Mouse (Mus musculus) heart, embryonic 13.5 days (tissue): ENCODE measurements at regions not wholly inside any gene's neighbourhood (a gene's known extent, or its start where the extent isn't known, plus 50 kb on each side); places are given as distances from the start of the nearest gene placed in this dataset.

Experiments
- ATAC-seq: fragments of 200-750 bp; cut with Nextera tagmentation; 2 replicates; pipeline ENCODE4 v1.8.0; 2017; ENCODE audit warnings: moderate TSS enrichment; ENCODE audit not compliant: insufficient number of reproducible peaks, low FRiP score, low TSS enrichment; ENCODE audit errors: extremely low read depth
- H3K27ac ChIP-seq: fragments of 300-500 bp; sonication (generic); replicated peaks from 2 replicates; pipeline ENCODE4 v1.5.1; 2015; ENCODE audit warnings: moderate library complexity, mild to moderate bottlenecking, inconsistent platforms
- H3K27me3 ChIP-seq: fragments of 300-500 bp; sonication (generic); replicated peaks from 2 replicates; pipeline ENCODE4 v1.6.1; 2015; ENCODE audit warnings: mild to moderate bottlenecking, inconsistent platforms
- H3K36me3 ChIP-seq: fragments of 300-500 bp; sonication (generic); 2 replicates; pipeline ENCODE4 v1.6.1; 2015; ENCODE audit warnings: mild to moderate bottlenecking, inconsistent platforms
- H3K4me1 ChIP-seq: fragments of 300-500 bp; sonication (generic); 2 replicates; pipeline ENCODE4 v1.6.1; 2015; ENCODE audit warnings: inconsistent platforms
- H3K4me2 ChIP-seq: fragments of 300-500 bp; sonication (generic); 2 replicates; pipeline ENCODE4 v1.6.1; 2015; ENCODE audit warnings: inconsistent platforms, mild to moderate bottlenecking, moderate library complexity
- H3K4me3 ChIP-seq: fragments of 300-500 bp; sonication (generic); 2 replicates; pipeline ENCODE4 v1.5.1; 2015; ENCODE audit warnings: moderate library complexity, mild to moderate bottlenecking, inconsistent platforms
- H3K9ac ChIP-seq: fragments of 300-500 bp; sonication (generic); 2 replicates; pipeline ENCODE4 v1.6.1; 2015; ENCODE audit warnings: inconsistent platforms, mild to moderate bottlenecking, moderate library complexity
- H3K9me3 ChIP-seq: fragments of 300-500 bp; sonication (generic); 2 replicates; pipeline ENCODE4 v1.6.1; 2016; ENCODE audit warnings: inconsistent platforms
- WGBS: fragments of 180-500 bp; shearing (Covaris S2); methylation state at CpG from one replicate; pipeline ENCODE4 v1.1.7; 2015; ENCODE audit warnings: mixed read lengths; 5-methylcytosine and 5-hydroxymethylcytosine counted together

DNA sequence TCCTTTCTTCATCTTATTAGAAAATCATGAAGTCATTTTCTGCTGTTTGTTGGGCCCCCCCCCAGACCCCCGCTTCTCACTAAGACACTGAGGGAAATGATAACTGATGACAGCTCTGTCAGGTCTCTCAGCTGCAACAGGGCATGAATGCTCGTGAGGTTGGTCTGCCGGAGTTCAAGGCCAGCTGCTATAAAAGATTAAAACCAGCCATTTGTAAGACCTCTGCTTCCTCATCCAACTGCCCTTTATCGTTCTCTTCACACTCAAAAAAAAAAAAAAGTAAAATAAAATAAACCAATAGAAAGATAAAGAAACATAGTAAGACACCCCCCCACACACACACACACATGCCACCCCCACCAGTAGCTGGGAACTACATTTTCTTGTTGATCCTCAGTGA, 153.0 kb upstream of the Rpl38 start:
- Histone ChIP-seq H3K36me3 (no peaks in the 10 kb centered on the region), H3K9ac (no peak overlapping the region), H3K4me3 (no peak overlapping the region), H3K27ac (no peak overlapping the region), H3K9me3 (no peaks in the 10 kb centered on the region), H3K27me3 (peaks cover 36% of the 10 kb centered on the region), H3K4me1 (no peaks in the 10 kb centered on the region), H3K4me2 (no peak overlapping the region)
- WGBS, result 37% methylated on average over 4 of the region's 4 CpGs
- ATAC-seq, result no peak

DNA sequence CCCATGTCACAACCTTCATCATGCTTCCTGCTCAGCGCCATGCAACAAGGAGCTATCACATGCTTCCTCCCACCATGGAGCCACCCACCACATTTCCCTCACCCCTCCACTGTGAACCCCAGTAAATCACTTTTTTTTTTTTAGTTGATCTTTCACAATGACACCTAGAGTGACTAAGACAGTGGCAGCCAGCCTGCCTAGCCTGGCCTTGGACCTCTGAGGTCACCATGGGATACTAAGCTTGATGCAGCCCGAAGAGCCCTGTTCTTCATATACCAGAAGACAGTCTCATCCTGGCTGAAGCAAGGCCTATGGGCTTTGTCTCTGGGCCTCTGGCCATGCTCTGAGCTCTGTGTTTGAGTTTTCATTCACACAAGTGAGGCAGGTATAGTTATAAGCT, 154.2 kb upstream of the Rpl38 start:
- H3K4me1 ChIP-seq, result no peaks in the 10 kb centered on the region
- H3K9me3 ChIP-seq, result no peaks in the 10 kb centered on the region
- no peaks in the 10 kb centered on the region for H3K36me3 ChIP-seq
- no peak overlapping the region for H3K4me2 ChIP-seq
- no peak for ATAC-seq
- no peak overlapping the region for H3K4me3 ChIP-seq
- H3K27me3 ChIP-seq, result peaks cover 36% of the 10 kb centered on the region
- no peak overlapping the region for H3K27ac ChIP-seq
- 91% methylated on average over 2 of the region's 2 CpGs for WGBS
- H3K9ac ChIP-seq, result no peak overlapping the region

DNA sequence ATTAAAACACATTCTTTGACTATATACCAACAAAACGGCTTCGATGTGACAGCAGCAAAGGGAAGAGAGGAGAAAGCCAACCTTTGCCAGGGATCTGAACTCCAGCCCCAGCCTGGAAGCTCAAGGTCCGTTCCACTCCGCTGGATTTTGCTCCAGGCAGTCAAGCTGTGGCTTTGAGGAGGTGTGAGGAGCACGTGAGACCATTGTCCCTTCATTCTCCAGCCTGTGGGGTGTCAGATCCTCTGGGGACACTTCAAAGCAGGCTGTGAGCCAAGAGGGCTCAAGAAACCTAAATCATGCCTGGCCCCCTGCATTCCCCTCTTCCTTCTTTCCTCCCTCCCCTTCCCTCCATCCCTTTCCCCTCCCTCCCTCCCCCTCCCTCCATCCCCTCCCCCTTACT, 154.9 kb upstream of the Rpl38 start:
- H3K4me2 ChIP-seq, result no peak overlapping the region
- H3K36me3 ChIP-seq, result no peaks in the 10 kb centered on the region
- WGBS, result 17% methylated on average over 5 of the region's 5 CpGs
- no peaks in the 10 kb centered on the region for H3K9me3 ChIP-seq
- H3K9ac ChIP-seq, result no peak overlapping the region
- no peak overlapping the region for H3K27ac ChIP-seq
- H3K27me3 ChIP-seq, result peaks cover 36% of the 10 kb centered on the region
- H3K4me1 ChIP-seq, result no peaks in the 10 kb centered on the region
- H3K4me3 ChIP-seq, result no peak overlapping the region
- no peak for ATAC-seq

DNA sequence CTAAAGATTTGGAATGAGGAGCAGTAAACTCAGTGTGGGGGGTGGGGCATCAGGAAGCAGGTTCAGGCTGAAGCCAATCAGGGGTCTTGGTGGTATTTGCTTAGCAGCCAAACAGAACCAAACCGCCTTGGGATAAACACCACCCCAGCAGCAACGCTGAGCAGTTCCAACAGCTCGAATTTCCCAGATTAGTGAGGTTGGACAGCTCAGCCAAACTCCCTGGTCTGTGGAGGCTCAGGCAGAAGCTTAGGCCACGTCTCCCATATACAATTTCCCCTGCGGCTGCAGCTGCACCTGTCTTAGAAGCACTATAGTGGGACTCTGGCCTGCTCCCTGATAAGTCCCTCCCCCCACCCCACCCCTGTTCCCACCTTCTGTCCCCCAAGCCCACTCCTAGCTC, 156.3 kb upstream of the Rpl38 start:
- H3K4me2 ChIP-seq, result no peak overlapping the region
- no peaks in the 10 kb centered on the region for H3K9me3 ChIP-seq
- no peak overlapping the region for H3K27ac ChIP-seq
- H3K4me1 ChIP-seq, result no peaks in the 10 kb centered on the region
- H3K36me3 ChIP-seq, result no peaks in the 10 kb centered on the region
- WGBS, result 19% methylated on average over 5 of the region's 5 CpGs
- H3K4me3 ChIP-seq, result no peak overlapping the region
- no peak overlapping the region for H3K9ac ChIP-seq
- ATAC-seq, result no peak
- peaks cover 36% of the 10 kb centered on the region for H3K27me3 ChIP-seq

DNA sequence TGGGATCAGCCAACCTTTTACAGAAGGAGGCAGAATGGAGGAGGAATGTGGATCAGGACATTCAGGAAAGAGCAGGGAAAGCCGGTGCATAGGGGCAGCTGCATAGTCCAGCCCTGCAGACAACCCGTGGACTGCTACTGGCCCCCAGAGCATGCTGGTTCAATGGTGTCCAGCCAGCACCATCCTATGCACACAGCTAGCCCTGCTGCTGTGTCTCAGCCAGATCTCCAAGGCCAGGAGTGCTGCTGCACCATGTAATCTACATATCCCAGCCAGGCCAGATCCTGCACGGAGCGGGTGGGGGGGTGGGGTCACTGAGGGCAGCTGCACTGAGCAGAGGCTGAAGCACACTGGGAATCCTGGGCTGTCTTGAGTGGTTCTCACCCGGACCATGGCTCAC, 165.8 kb upstream of the Rpl38 start:
- Histone ChIP-seq H3K4me1 (peaks cover 11% of the 10 kb centered on the region), H3K36me3 (no peaks in the 10 kb centered on the region), H3K4me2 (no peak overlapping the region), H3K9me3 (no peaks in the 10 kb centered on the region), H3K27ac (no peak overlapping the region), H3K9ac (no peak overlapping the region), H3K27me3 (no peaks in the 10 kb centered on the region), H3K4me3 (no peak overlapping the region)
- 0 out of 2 replicates have a peak, but pooled peaks have one; percentile 31 for ATAC-seq
- WGBS, result 11% methylated on average over 5 of the region's 5 CpGs

DNA sequence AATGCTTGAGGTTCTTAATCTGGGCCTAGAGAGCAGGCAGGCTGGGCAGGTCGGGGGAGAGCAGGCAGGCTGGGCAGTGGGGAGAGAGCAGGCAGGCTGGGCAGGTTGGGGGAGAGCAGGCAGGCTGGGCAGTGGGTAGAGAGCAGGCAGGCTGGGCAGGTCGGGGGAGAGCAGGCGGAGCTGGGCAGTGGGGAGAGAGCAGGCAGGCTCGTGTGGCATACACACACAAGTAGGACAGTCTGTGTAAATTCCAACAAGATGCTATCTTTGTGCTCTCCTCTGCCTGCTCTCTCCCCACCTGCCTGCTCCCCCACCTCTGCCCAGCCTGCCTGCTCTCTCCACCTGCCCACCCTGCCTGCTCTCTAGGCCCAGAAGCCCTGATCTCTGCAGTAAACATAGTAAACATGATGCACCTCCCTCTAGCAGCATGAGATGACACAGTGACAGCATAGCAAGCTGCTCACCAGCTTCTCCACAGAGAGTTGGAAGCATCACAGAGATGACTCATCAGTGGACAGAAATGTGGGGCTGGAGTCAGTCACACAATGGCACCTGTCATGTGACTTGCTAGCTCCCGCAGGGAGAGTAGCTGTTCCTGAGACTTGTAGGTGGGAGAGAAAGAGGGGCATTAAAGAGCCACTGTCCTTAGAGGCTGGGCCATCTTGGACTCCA, 166.3 kb upstream of the Rpl38 start:
- 40% methylated on average over 5 of the region's 5 CpGs for WGBS
- H3K4me1 ChIP-seq, result peaks cover 11% of the 10 kb centered on the region
- H3K4me3 ChIP-seq, result no peak overlapping the region
- H3K9me3 ChIP-seq, result no peaks in the 10 kb centered on the region
- H3K9ac ChIP-seq, result no peak overlapping the region
- H3K4me2 ChIP-seq, result no peak overlapping the region
- ATAC-seq, result no peak; the same call in 1 of the 2 replicates
- no peak overlapping the region for H3K27ac ChIP-seq
- no peaks in the 10 kb centered on the region for H3K27me3 ChIP-seq
- H3K36me3 ChIP-seq, result no peaks in the 10 kb centered on the region

DNA sequence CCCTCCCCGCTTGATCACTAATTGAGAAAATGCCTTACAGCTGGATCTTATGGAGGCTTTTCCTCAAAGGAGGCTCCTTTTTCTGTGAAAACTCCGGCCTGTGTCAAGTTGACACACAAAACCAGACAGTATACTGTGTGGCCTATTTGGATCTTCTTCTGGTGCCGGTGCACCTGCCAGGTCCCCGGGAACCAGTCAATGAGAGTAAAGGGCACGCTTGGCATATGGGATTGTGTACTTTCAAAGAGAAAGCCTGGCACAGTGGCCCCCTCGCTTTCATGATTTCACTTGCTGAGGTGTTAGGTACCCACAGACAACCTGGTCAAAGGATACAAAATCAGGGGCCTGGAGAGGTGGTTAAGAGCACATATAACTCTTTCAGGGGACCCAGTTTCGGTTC, 167.9 kb upstream of the Rpl38 start:
- no peaks in the 10 kb centered on the region for H3K9me3 ChIP-seq
- H3K4me2 ChIP-seq, result no peak overlapping the region
- H3K4me1 ChIP-seq, result peaks cover 17% of the 10 kb centered on the region
- no peak overlapping the region for H3K4me3 ChIP-seq
- H3K27me3 ChIP-seq, result peaks cover 8% of the 10 kb centered on the region; the same call in 1 of the 2 replicates
- H3K9ac ChIP-seq, result no peak overlapping the region
- 83% methylated on average over 7 of the region's 7 CpGs for WGBS
- ATAC-seq, result no peak
- H3K27ac ChIP-seq, result no peak overlapping the region
- H3K36me3 ChIP-seq, result no peaks in the 10 kb centered on the region

DNA sequence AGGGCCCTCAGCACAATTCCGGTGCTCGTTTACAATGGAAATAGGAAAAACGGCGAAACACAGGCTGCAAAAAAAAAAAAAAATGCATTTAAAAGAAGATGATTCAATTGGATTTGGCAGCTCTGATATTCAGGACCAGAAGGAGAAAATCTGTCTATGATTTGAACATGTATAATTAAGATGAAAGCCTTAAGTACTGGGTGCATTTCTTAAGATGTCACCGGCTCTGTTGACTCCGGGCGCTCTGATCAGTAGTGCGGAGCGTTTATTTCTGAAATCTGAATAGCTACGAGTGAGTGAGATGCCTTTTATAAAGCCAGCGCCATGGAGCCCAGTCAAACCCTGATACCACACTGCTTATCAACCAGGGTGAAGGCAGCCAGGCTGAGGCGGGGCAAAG, 168.7 kb upstream of the Rpl38 start:
- Histone ChIP-seq H3K4me2 (no peak overlapping the region), H3K9ac (no peak overlapping the region), H3K27me3 (peaks cover 16% of the 10 kb centered on the region), H3K4me3 (no peak overlapping the region), H3K9me3 (no peaks in the 10 kb centered on the region), H3K36me3 (no peaks in the 10 kb centered on the region), H3K4me1 (peaks cover 19% of the 10 kb centered on the region), H3K27ac (no peak overlapping the region)
- ATAC-seq, result no peak
- WGBS, result 77% methylated on average over 12 of the region's 12 CpGs

DNA sequence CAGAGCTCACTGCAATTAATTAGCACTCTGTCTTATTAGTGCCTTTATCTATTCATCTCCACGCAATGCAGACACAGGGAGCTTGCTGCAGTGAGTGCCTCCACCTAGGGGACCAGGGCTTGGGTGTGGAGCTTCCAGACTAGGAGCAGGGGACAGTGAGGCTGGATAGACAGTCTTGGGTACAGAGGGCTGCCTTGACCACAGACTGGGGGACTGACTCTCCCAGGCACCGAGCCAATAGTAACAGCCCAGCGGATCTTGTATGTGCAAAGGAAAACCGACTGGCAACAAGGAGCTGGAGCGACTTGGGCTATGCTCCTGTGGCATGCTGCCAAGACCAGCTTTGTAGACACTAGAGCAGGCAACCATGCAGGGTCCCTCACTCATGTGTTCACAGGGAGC, 172.8 kb upstream of the Rpl38 start:
- H3K27me3 ChIP-seq, result peaks cover 53% of the 10 kb centered on the region
- no peak for ATAC-seq
- WGBS, result 30% methylated on average over 5 of the region's 5 CpGs

DNA sequence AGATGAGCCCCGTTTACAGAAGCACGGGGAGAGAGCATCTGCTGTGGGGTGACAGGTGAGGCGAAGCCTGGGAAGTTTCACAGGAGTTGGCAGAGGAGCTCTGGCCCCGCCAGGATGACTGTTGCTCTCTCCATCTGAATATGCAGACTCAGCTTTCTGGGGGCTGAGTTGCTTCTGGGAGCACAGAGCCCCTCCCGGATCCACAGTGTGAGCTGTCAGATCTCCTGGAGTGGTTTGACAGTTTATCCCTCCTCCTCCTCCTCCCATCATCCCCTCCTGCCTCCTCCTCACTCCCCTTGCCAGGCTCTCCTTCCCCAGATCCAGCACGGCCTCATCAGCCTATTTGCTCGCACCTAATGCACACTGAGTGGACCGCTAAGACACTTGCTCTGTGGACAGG, 181.9 kb upstream of the Rpl38 start:
- no peaks in the 10 kb centered on the region for H3K36me3 ChIP-seq
- peaks cover 19% of the 10 kb centered on the region for H3K4me1 ChIP-seq
- peaks cover 58% of the 10 kb centered on the region for H3K27me3 ChIP-seq
- H3K4me3 ChIP-seq, result no peak overlapping the region
- H3K9ac ChIP-seq, result no peak overlapping the region
- no peak overlapping the region for H3K27ac ChIP-seq
- H3K9me3 ChIP-seq, result no peaks in the 10 kb centered on the region
- 20% methylated on average over 8 of the region's 8 CpGs for WGBS
- H3K4me2 ChIP-seq, result no peak overlapping the region
- no peak for ATAC-seq

More for the DNA sequence above, 172.8 kb upstream of the Rpl38 start:
- Histone ChIP-seq H3K4me1 (peaks cover 7% of the 10 kb centered on the region), H3K4me2 (no peak overlapping the region), H3K36me3 (no peaks in the 10 kb centered on the region), H3K27ac (no peak overlapping the region), H3K9me3 (no peaks in the 10 kb centered on the region), H3K4me3 (no peak overlapping the region), H3K9ac (no peak overlapping the region)

DNA sequence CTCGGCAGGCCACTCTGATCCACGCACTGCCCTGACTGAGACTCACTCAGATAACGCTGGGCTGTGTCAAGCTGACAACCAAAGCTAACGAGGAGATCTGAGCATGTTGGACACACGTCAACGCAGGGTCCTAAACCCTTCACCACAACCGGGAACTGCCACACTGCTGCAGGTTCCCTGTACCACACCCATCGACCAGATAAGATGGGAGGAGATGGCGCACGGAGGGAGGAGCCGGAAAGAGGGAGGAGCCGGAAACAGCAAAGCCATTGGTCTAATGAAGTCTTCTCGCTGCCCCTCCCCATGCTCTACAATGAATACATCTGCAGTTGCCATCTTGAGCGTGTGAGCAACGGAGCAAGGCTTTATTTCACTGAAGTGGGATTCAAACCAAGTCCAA, 182.9 kb upstream of the Rpl38 start:
- Histone ChIP-seq H3K4me2 (peak overlapping the region; percentile 37), H3K4me3 (no peak overlapping the region), H3K27me3 (peaks cover 49% of the 10 kb centered on the region), H3K9ac (no peak overlapping the region), H3K27ac (no peak overlapping the region), H3K36me3 (no peaks in the 10 kb centered on the region), H3K4me1 (peaks cover 19% of the 10 kb centered on the region), H3K9me3 (no peaks in the 10 kb centered on the region)
- ATAC-seq, result no peak
- WGBS, result 31% methylated on average over 15 of the region's 15 CpGs

DNA sequence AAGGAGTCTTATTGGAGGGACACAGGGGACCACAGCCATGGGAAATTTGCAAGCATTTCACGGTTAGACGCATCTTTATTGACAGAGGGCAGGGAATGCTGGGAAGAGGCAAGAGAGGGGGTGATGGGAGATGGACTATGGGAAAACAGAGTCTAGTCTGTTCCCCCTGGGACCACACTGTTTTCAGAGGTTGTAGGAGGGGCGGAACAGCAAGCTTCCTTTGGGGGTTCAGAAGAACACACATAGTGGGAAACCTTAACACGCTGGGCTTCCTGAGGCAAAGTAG, 183.7 kb upstream of the Rpl38 start:
- WGBS, result 79% methylated on average over 4 of the region's 4 CpGs
- no peak for ATAC-seq

More for the DNA sequence above, 183.7 kb upstream of the Rpl38 start:
- Histone ChIP-seq H3K4me3 (no peak overlapping the region), H3K4me1 (peaks cover 19% of the 10 kb centered on the region), H3K9me3 (no peaks in the 10 kb centered on the region), H3K4me2 (no peak overlapping the region), H3K27ac (no peak overlapping the region), H3K36me3 (no peaks in the 10 kb centered on the region), H3K9ac (no peak overlapping the region), H3K27me3 (peaks cover 45% of the 10 kb centered on the region)
